Mouse (Mus musculus) stomach, embryonic 15.5 days (tissue): ENCODE measurements around the gene Sox1. TPM values are rescaled to one million over a fixed set of nuclear protein-coding genes. Genes with fewer than 3 reads are reported as not detected.

ENCODE experiments used
- ATAC-seq: fragments of 200-750 bp; cut with Nextera tagmentation; 2 replicates; pipeline ENCODE4 v1.8.0; 2017; ENCODE audit warnings: low read depth, moderate number of reproducible peaks, moderate TSS enrichment; ENCODE audit not compliant: insufficient read depth, low FRiP score
- H3K27ac ChIP-seq: fragments of 300-500 bp; sonication (generic); 2 replicates; pipeline ENCODE4 v1.5.1; 2015; ENCODE audit warnings: mild to moderate bottlenecking, inconsistent platforms
- H3K27me3 ChIP-seq: fragments of 300-500 bp; sonication (generic); replicated peaks from 2 replicates; pipeline ENCODE4 v1.6.1; 2015; ENCODE audit warnings: inconsistent platforms
- H3K36me3 ChIP-seq: fragments of 300-500 bp; sonication (generic); 2 replicates; pipeline ENCODE4 v1.6.1; 2015; ENCODE audit warnings: inconsistent platforms
- H3K4me1 ChIP-seq: fragments of 300-500 bp; sonication (generic); 2 replicates; pipeline ENCODE4 v1.6.1; 2015; ENCODE audit warnings: inconsistent platforms
- H3K4me2 ChIP-seq: fragments of 300-500 bp; sonication (generic); 2 replicates; pipeline ENCODE4 v1.6.1; 2015; ENCODE audit warnings: mild to moderate bottlenecking, inconsistent platforms
- H3K4me3 ChIP-seq: fragments of 300-500 bp; sonication (generic); replicated peaks from 2 replicates; pipeline ENCODE4 v1.5.1; 2015; ENCODE audit warnings: inconsistent platforms
- H3K9ac ChIP-seq: fragments of 300-500 bp; sonication (generic); 2 replicates; pipeline ENCODE4 v1.6.1; 2015; ENCODE audit warnings: inconsistent platforms
- H3K9me3 ChIP-seq: fragments of 300-500 bp; sonication (generic); 2 replicates; pipeline ENCODE4 v1.6.1; 2016; ENCODE audit warnings: inconsistent platforms
- WGBS: fragments of 180-500 bp; shearing (Covaris S2); methylation state at CpG from one replicate; pipeline ENCODE4 v1.1.7; 2015; 5-methylcytosine and 5-hydroxymethylcytosine counted together
- polyA plus RNA-seq: library from polyadenylated mRNA; unstranded; fragments of >200 nt; fragmentation: Nextera tagmentation; extraction: Ambion mirVana; gene quantifications from 2 replicates; pipeline ENCODE4 v1.2.1, GENCODE M21; 2015

Sox1 gene
- polyA plus RNA-seq, 1 experiment from 2014 or later, result not detected

DNA sequence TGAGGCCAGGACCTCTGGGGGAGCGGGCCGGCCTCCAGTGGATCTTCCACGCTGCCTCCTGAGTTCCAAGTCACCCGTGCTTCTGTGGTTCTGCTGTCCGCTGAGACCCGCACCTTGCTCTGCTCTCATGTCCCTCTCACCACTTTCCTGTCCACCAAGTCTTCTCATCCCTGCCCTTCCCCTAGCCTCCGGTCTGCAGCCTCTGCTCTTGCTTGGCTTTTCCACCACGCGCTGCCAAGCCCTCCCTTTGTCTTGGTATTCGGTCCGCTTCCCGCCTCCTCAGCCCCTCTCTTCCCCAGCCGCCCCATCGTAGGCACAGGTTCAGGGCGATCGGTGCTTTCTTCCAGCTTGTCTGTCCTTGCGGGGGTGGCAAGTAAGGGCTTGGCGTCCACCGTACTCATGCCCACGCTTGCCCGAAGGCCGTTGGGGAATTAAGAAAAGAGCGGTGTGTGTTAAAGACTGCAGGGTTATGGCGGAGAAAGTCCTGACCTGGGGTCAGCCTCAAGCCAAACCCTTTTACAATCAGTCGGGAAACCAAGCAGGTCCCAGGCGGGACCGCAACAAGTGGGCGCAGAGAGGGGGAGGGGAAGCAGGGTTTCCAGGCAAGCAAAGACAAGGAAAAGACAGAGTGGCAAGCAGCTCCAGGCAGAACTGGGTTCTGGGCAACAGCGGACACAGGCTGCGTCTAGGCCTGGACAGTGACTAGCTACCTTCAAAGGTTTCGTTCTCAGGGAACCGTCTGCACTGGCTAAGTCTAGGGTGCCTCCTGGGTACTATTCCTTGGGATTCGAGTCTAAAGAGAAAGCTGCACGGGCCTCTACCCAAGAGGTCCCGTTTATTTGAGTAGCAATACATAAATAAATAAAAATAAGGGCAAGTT, 6.5 kb downstream of the Sox1 start:
- H3K27ac ChIP-seq, result no peak overlapping the region
- no peak overlapping the region for H3K9ac ChIP-seq
- no peaks in the 10 kb centered on the region for H3K9me3 ChIP-seq
- no peak overlapping the region for H3K4me3 ChIP-seq
- WGBS, result 2% methylated on average over 35 of the region's 35 CpGs
- no peak for ATAC-seq
- peaks cover 16% of the 10 kb centered on the region for H3K4me1 ChIP-seq
- no peaks in the 10 kb centered on the region for H3K36me3 ChIP-seq
- no peak overlapping the region for H3K4me2 ChIP-seq
- H3K27me3 ChIP-seq, result peaks cover 86% of the 10 kb centered on the region

DNA sequence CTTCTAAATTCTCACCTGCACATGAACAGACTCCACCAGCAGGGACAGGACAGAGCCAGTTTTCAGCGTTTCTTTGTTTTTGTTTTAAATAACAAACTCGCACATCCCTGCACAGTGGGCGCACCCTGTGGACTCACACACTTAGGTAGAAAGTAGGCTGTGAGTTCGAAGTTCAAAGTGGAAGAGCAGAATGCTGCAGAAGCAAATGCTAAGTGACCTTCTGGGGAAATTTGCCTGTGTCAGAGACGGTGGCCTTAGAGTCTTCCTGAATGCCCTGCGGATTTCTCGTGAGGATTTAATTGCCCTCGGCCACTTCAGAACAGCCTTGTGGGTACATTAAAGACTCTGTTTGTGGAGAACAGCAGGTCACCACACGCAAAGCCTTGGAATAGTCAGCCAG, 7.6 kb downstream of the Sox1 start:
- Histone ChIP-seq H3K36me3 (no peaks in the 10 kb centered on the region), H3K4me2 (no peak overlapping the region), H3K4me3 (no peak overlapping the region), H3K4me1 (peaks cover 6% of the 10 kb centered on the region; the same call in 1 of the 2 replicates), H3K9me3 (no peaks in the 10 kb centered on the region), H3K27ac (no peak overlapping the region), H3K27me3 (peaks cover 80% of the 10 kb centered on the region), H3K9ac (no peak overlapping the region)
- 6% methylated on average over 9 of the region's 9 CpGs for WGBS
- no peak for ATAC-seq

- H3K4me2 ChIP-seq, result no peak overlapping the region
- peaks cover 61% of the 10 kb centered on the region for H3K27me3 ChIP-seq
- H3K4me1 ChIP-seq, result no peaks in the 10 kb centered on the region
- no peaks in the 10 kb centered on the region for H3K36me3 ChIP-seq
- H3K9ac ChIP-seq, result no peak overlapping the region
- H3K4me3 ChIP-seq, result no peak overlapping the region
- 27% methylated on average over 10 of the region's 10 CpGs for WGBS
- no peaks in the 10 kb centered on the region for H3K9me3 ChIP-seq
- H3K27ac ChIP-seq, result no peak overlapping the region
- no peak for ATAC-seq
Observed at GRCm38 (mm10) chr8:12408020-12408419, 12.9 kb downstream of the Sox1 start.

GRCm38 (mm10) chr8:12409976-12410375, 14.9 kb downstream of the Sox1 start:
- Histone ChIP-seq H3K27me3 (peaks cover 52% of the 10 kb centered on the region), H3K27ac (no peak overlapping the region)
- 39% methylated on average over 3 of the region's 3 CpGs for WGBS

DNA sequence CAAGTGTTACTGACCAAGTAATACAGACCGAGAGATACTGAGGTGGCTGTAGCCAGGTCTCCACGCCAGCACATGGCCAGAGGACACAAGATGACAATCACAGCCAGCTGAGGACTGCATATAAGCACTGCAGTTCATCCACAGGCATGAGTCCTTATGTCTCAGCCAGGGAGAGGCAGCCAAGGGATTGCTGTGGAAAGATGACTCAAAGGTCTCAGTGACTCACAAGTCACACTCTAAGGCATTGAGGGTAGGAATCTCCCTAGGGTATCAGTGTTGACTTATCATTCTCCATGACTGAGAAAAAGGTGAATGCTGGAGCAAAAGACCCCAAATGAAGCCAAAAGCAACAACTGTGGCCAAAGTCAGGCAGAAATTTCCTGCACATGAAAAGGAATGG, 22.0 kb downstream of the Sox1 start:
- no peak for ATAC-seq
- 79% methylated on average over 2 of the region's 2 CpGs for WGBS
- no peak overlapping the region for H3K4me2 ChIP-seq

More at GRCm38 (mm10) chr8:12409976-12410375, 14.9 kb downstream of the Sox1 start:
- Histone ChIP-seq H3K9me3 (no peaks in the 10 kb centered on the region), H3K4me2 (no peak overlapping the region), H3K9ac (no peak overlapping the region), H3K4me3 (no peak overlapping the region), H3K4me1 (no peaks in the 10 kb centered on the region), H3K36me3 (no peaks in the 10 kb centered on the region)
- no peak for ATAC-seq

GRCm38 (mm10) chr8:12420537-12420936, 25.4 kb downstream of the Sox1 start:
- no peak overlapping the region for H3K27ac ChIP-seq

More for the DNA sequence above, 22.0 kb downstream of the Sox1 start:
- Histone ChIP-seq H3K4me3 (no peak overlapping the region), H3K36me3 (no peaks in the 10 kb centered on the region), H3K9ac (no peak overlapping the region), H3K27ac (no peak overlapping the region), H3K4me1 (no peaks in the 10 kb centered on the region), H3K27me3 (peaks cover 13% of the 10 kb centered on the region; the same call in 1 of the 2 replicates), H3K9me3 (no peaks in the 10 kb centered on the region)

GRCm38 (mm10) chr8:12425906-12426305, 30.8 kb downstream of the Sox1 start:
- 75% methylated on average over 8 of the region's 8 CpGs for WGBS
- no peak overlapping the region for H3K4me2 ChIP-seq

More at GRCm38 (mm10) chr8:12420537-12420936, 25.4 kb downstream of the Sox1 start:
- Histone ChIP-seq H3K9ac (no peak overlapping the region), H3K36me3 (no peaks in the 10 kb centered on the region), H3K4me3 (no peak overlapping the region), H3K4me2 (no peak overlapping the region), H3K9me3 (no peaks in the 10 kb centered on the region), H3K27me3 (peaks cover 15% of the 10 kb centered on the region), H3K4me1 (no peaks in the 10 kb centered on the region)
- 68% methylated on average over 2 of the region's 2 CpGs for WGBS
- ATAC-seq, result no peak

GRCm38 (mm10) chr8:12427346-12427745, 32.3 kb downstream of the Sox1 start:
- no peak overlapping the region for H3K27ac ChIP-seq
- WGBS, result 68% methylated on average over 9 of the region's 9 CpGs

More at GRCm38 (mm10) chr8:12425906-12426305, 30.8 kb downstream of the Sox1 start:
- no peak for ATAC-seq
- no peak overlapping the region for H3K27ac ChIP-seq
- H3K36me3 ChIP-seq, result no peaks in the 10 kb centered on the region
- no peak overlapping the region for H3K9ac ChIP-seq
- H3K4me1 ChIP-seq, result peaks cover 8% of the 10 kb centered on the region
- H3K4me3 ChIP-seq, result no peak overlapping the region
- peaks cover 64% of the 10 kb centered on the region for H3K27me3 ChIP-seq
- H3K9me3 ChIP-seq, result no peaks in the 10 kb centered on the region

DNA sequence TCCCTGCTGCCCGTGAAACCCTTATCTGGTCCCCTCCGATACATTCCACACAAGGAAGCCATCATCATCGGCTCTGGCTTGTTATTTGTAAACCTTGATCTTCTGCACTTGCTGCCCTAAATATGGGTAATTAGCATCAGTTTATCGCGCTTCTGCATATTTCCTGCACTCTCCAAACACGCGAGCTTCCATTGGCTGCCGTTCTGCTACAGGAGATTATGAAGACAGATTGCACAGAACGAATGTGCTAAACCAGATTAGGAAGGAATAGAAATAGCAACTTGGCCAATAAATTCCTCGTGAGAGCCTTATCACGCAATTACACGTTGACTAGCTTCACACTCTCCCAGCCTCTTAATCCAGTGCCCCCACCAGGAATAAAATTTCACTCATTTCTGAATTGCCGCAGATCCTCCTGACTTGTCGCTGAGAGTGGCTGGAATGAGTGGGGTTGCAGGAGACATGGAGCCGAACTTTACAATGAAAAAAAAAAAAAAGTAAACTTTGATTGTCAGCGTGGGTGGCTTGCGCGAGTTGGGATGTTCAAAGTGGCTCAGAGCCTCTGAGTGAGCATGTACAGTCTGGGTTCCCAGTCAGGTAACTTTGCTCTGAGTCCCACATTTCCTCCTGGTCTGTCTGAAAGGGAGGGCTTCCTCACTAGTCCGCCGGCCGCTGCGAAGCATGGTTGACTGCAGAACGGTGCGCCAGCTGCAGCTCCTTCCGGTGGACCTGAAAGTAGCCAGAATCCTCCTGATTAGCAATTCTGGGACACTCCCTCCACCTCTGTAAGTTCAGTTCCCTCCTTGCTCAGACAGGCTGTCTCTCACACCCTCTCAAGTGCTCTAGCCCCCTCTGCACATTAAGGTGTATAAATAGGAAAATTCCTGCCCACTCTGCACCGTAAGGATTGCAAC, 33.0 kb downstream of the Sox1 start:
- Histone ChIP-seq H3K36me3 (no peaks in the 10 kb centered on the region), H3K4me3 (no peak overlapping the region), H3K4me2 (no peak overlapping the region), H3K9me3 (no peaks in the 10 kb centered on the region), H3K27me3 (peaks cover 86% of the 10 kb centered on the region), H3K4me1 (peaks cover 14% of the 10 kb centered on the region), H3K27ac (no peak overlapping the region), H3K9ac (no peak overlapping the region)
- WGBS, result 20% methylated on average over 26 of the region's 26 CpGs
- ATAC-seq, result no peak

More at GRCm38 (mm10) chr8:12427346-12427745, 32.3 kb downstream of the Sox1 start:
- H3K36me3 ChIP-seq, result no peaks in the 10 kb centered on the region
- H3K4me1 ChIP-seq, result peaks cover 14% of the 10 kb centered on the region
- H3K4me3 ChIP-seq, result no peak overlapping the region
- no peak overlapping the region for H3K9ac ChIP-seq
- no peak overlapping the region for H3K4me2 ChIP-seq
- peaks cover 78% of the 10 kb centered on the region for H3K27me3 ChIP-seq
- no peak for ATAC-seq
- H3K9me3 ChIP-seq, result no peaks in the 10 kb centered on the region

GRCm38 (mm10) chr8:12428931-12429330, 33.8 kb downstream of the Sox1 start:
- H3K4me3 ChIP-seq, result no peak overlapping the region
- ATAC-seq, result no peak
- no peak overlapping the region for H3K27ac ChIP-seq
- H3K36me3 ChIP-seq, result no peaks in the 10 kb centered on the region
- H3K4me2 ChIP-seq, result no peak overlapping the region
- no peaks in the 10 kb centered on the region for H3K9me3 ChIP-seq
- peaks cover 93% of the 10 kb centered on the region for H3K27me3 ChIP-seq
- no peak overlapping the region for H3K9ac ChIP-seq
- 38% methylated on average over 5 of the region's 5 CpGs for WGBS
- H3K4me1 ChIP-seq, result peaks cover 14% of the 10 kb centered on the region

DNA sequence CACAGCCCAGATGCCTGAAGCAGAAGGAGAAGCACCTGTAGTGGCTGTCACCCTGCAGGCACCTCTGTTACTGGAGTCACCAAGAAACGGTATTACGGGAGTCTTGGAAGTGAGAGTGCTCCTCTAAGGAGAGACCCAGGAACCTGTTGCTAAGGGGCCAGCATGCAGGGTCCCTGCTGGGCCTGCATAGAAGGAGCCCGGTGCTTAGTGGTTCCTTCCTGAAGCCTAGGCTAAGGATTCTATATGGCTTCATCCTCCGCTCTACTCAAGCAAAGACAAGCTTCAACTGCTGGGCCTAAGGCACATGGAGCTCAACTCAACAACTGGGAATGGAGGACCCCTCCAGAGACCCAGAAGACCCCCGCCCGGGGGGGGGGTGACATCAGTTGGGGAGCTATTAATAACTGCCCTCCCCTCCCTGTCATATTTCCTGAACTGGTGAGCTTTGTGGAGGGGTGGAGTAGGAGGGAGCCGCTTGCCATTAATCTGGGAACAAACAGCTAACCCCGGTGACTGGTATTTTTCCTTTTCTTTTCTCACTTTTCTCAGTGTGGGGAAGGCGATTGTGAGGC, 34.6 kb downstream of the Sox1 start:
- WGBS, result 12% methylated on average over 9 of the region's 9 CpGs
- Histone ChIP-seq H3K36me3 (no peaks in the 10 kb centered on the region), H3K27me3 (peaks cover 93% of the 10 kb centered on the region), H3K4me2 (no peak overlapping the region), H3K4me3 (no peak overlapping the region), H3K27ac (no peak overlapping the region), H3K4me1 (peaks cover 14% of the 10 kb centered on the region), H3K9me3 (no peaks in the 10 kb centered on the region), H3K9ac (no peak overlapping the region)
- no peak for ATAC-seq
